Mouse (Mus musculus) olfactory bulb, adult 2 months (tissue): ENCODE results near the gene Papss1.

ENCODE experiments used
- CTCF ChIP-seq: fragments of 200-500 bp; IDR thresholded peaks from 2 replicates; pipeline ENCODE4 v1.5.1; 2012; ENCODE audit warnings: low read depth, mild to moderate bottlenecking, low read length, moderate library complexity; ENCODE audit not compliant: insufficient read depth
- POLR2A ChIP-seq: fragments of 200-500 bp; IDR thresholded peaks from 2 replicates; pipeline ENCODE4 v1.6.1; 2012; ENCODE audit warnings: mild to moderate bottlenecking, low read depth, low read length, moderate library complexity; ENCODE audit not compliant: insufficient read depth

DNA sequence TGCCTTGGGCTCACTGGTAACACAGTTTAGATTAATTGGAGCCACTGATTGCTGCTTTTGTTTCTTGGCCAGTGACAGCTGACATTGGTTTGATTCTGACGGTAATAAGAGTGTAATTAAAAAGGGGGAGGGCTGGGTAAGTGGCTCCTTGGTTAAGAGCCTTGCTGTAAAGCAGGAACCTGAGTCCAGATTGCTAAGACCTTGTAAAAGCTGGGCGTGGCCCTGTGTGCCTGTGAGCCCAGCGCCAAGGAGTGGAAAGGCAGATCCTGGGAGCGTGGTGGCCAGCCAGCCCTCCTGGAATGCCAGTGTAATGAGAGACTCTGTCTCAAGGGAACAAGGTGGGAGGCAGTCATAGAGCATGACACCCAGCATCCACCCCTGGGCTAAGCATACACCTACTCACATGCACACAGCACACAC lies 38.4 kb downstream of the Papss1 start:
- no peak for TF ChIP-seq CTCF
- no peak for TF ChIP-seq POLR2A
